Mouse (Mus musculus) myocyte (in vitro differentiated cells): ENCODE results near the gene Fiz1. TPM values are rescaled to one million over a fixed set of nuclear protein-coding genes. Genes with fewer than 3 reads are reported as not detected.

Experiments used
- H3K27me3 ChIP-seq: one replicate; pipeline ENCODE4 v1.6.1; 2011; ENCODE audit not compliant: control insufficient read depth, insufficient read depth, insufficient read length
- H3K36me3 ChIP-seq: one replicate; pipeline ENCODE4 v1.6.1; 2011; ENCODE audit not compliant: control insufficient read depth, insufficient read depth
- H3K4me2 ChIP-seq: one replicate; pipeline ENCODE4 v1.6.1; 2011; ENCODE audit warnings: low read depth, control low read depth
- H3K4me3 ChIP-seq: one replicate; pipeline ENCODE4 v1.5.1; 2011; ENCODE audit warnings: mild to moderate bottlenecking, control low read depth, moderate library complexity
- H3K79me2 ChIP-seq: one replicate; pipeline ENCODE4 v1.6.1; 2011; ENCODE audit not compliant: control insufficient read depth, insufficient read depth
- H3ac ChIP-seq: one replicate; pipeline ENCODE4 v1.6.1; 2011; ENCODE audit not compliant: control insufficient read depth, insufficient read length
- CEBPB ChIP-seq: IDR thresholded peaks from 2 replicates; pipeline ENCODE4 v1.6.1; 2011; ENCODE audit warnings: mild to moderate bottlenecking, moderate library complexity; ENCODE audit not compliant: poor library complexity, insufficient read depth, severe bottlenecking
- E2F4 ChIP-seq: IDR thresholded peaks from one replicate; pipeline ENCODE4 v1.6.1; 2011; ENCODE audit warnings: mild to moderate bottlenecking, control low read depth, moderate library complexity; ENCODE audit not compliant: insufficient read depth
- MAX ChIP-seq: IDR thresholded peaks from one replicate; pipeline ENCODE4 v1.6.1; 2011; ENCODE audit warnings: low read depth, mild to moderate bottlenecking, control low read depth
- MYOD1 ChIP-seq, 3 experiments: IDR thresholded peaks; one replicate each; pipeline ENCODE4 v1.6.1; 2011; ENCODE audit warnings: control low read depth in 2 of 3, low read depth in 2 of 3, mild to moderate bottlenecking in 2 of 3, moderate library complexity in 1 of 3; ENCODE audit not compliant: insufficient read length in 2 of 3, control insufficient read depth in 1 of 3
- MYOG ChIP-seq, 3 experiments: IDR thresholded peaks; one replicate each; pipeline ENCODE4 v1.6.1; 2011; ENCODE audit warnings: control low read depth in 2 of 3, low read depth in 2 of 3, mild to moderate bottlenecking in 2 of 3; ENCODE audit not compliant: insufficient read length in 2 of 3, control insufficient read depth in 1 of 3, insufficient read depth in 1 of 3
- POLR2A ChIP-seq: IDR thresholded peaks from one replicate; pipeline ENCODE4 v1.6.1; 2011; ENCODE audit warnings: low read depth, mild to moderate bottlenecking, control low read depth, moderate library complexity; ENCODE audit not compliant: insufficient read length
- POLR2AphosphoS2 ChIP-seq: IDR thresholded peaks from one replicate; pipeline ENCODE4 v1.6.1; 2011; ENCODE audit warnings: low read depth, control low read depth; ENCODE audit not compliant: insufficient read length
- REST ChIP-seq: IDR thresholded peaks from one replicate; pipeline ENCODE4 v1.6.1; 2011; ENCODE audit warnings: mild to moderate bottlenecking, control low read depth, moderate library complexity; ENCODE audit not compliant: insufficient read depth, insufficient read length
- SRF ChIP-seq: IDR thresholded peaks from one replicate; pipeline ENCODE4 v1.6.1; 2011; ENCODE audit warnings: low read depth; ENCODE audit not compliant: control insufficient read depth, insufficient read length
- TCF12 ChIP-seq: IDR thresholded peaks from one replicate; pipeline ENCODE4 v1.6.1; 2011; ENCODE audit warnings: mild to moderate bottlenecking, control low read depth; ENCODE audit not compliant: poor library complexity, insufficient read depth, severe bottlenecking
- TCF3 ChIP-seq: IDR thresholded peaks from one replicate; pipeline ENCODE4 v1.6.1; 2011; ENCODE audit warnings: low read depth, control low read depth; ENCODE audit not compliant: insufficient read length
- USF1 ChIP-seq: IDR thresholded peaks from one replicate; pipeline ENCODE4 v1.6.1; 2011; ENCODE audit warnings: low read depth, mild to moderate bottlenecking, control low read depth, moderate library complexity
- polyA plus RNA-seq: library from polyadenylated mRNA; unstranded; fragments of >200 nt; fragmentation: generic; extraction: Trizol; gene quantifications from one replicate; pipeline ENCODE4 v1.2.1, GENCODE M21; 2012; ENCODE audit warnings: missing spikeins

Gene Fiz1
- polyA plus RNA-seq, 1 experiment: 22.8 TPM

DNA sequence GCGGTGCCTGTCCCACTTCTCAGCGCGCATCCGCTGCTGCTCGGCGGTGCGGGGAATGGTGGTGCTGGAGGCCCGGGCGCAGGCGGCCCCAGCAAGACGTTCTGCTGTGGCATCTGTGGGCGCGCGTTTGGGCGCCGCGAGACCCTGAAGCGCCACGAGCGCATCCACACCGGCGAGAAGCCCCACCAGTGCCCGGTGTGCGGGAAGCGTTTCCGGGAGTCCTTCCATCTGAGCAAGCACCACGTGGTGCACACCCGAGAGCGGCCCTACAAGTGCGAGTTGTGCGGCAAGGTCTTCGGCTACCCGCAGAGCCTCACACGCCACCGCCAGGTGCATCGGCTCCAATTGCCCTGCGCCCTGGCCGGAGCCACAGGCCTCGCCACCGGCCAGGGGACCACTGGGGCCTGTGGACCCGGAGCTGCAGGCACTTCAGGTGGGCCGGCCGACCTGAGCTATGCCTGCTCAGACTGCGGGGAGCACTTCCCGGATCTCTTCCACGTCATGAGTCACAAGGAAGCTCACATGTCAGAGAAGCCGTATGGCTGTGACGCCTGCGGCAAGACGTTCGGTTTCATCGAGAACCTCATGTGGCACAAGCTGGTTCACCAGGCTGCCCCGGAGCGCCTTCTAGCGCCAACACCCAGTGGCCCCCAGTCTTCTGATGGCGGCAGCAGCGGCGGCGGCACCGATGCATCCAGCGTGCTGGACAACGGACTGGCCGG is 16.2 kb upstream of the Fiz1 start:
- H3K4me2 ChIP-seq: no peak overlapping the region
- no peaks in the 10 kb centered on the region for H3K27me3 ChIP-seq
- no peak overlapping the region for H3K4me3 ChIP-seq
- H3ac ChIP-seq: no peak overlapping the region
- peaks cover 26% of the 10 kb centered on the region for H3K36me3 ChIP-seq
- no peak for TF ChIP-seq CEBPB
- TF ChIP-seq MAX: no peak
- TF ChIP-seq E2F4: no peak
- TF ChIP-seq TCF12: no peak
- TF ChIP-seq MYOD1 (IDR thresholded peaks at IDR 0.05; ENCODE audit: control insufficient read depth in 1 of 3, insufficient read length in 2 of 3, low read depth in 2 of 3): no peak
- no peak for TF ChIP-seq SRF
- TF ChIP-seq TCF3: no peak
- no peak for TF ChIP-seq MYOG (IDR thresholded peaks at IDR 0.05; ENCODE audit: control insufficient read depth in 1 of 3, insufficient read depth in 1 of 3, insufficient read length in 2 of 3, low read depth in 2 of 3)
- TF ChIP-seq POLR2AphosphoS2: no peak
- TF ChIP-seq POLR2A: no peak
- TF ChIP-seq USF1: no peak
- no peak for TF ChIP-seq REST
- H3K79me2 ChIP-seq: peaks cover 7% of the 10 kb centered on the region

DNA sequence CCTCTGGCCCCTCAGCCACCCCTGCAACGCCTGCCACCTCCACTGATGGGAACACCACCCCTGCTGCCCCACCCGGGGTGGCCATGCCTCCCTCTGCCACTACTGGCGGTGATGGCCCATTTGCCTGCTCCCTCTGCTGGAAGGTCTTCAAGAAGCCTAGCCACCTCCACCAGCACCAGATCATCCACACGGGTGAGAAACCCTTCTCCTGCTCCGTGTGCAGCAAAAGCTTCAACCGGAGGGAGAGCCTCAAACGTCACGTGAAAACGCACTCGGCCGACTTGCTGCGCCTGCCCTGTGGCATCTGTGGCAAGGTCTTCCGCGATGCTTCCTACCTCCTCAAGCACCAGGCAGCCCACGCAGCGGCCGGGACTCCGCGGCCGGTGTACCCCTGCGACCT is 15.4 kb upstream of the Fiz1 start:
- peaks cover 7% of the 10 kb centered on the region for H3K79me2 ChIP-seq
- no peaks in the 10 kb centered on the region for H3K27me3 ChIP-seq
- no peak overlapping the region for H3K4me2 ChIP-seq
- no peak for TF ChIP-seq SRF
- TF ChIP-seq REST: no peak
- TF ChIP-seq MYOD1 (IDR thresholded peaks at IDR 0.05; ENCODE audit: control insufficient read depth in 1 of 3, insufficient read length in 2 of 3, low read depth in 2 of 3): no peak
- H3ac ChIP-seq: no peak overlapping the region
- peaks cover 27% of the 10 kb centered on the region for H3K36me3 ChIP-seq
- no peak overlapping the region for H3K4me3 ChIP-seq

DNA sequence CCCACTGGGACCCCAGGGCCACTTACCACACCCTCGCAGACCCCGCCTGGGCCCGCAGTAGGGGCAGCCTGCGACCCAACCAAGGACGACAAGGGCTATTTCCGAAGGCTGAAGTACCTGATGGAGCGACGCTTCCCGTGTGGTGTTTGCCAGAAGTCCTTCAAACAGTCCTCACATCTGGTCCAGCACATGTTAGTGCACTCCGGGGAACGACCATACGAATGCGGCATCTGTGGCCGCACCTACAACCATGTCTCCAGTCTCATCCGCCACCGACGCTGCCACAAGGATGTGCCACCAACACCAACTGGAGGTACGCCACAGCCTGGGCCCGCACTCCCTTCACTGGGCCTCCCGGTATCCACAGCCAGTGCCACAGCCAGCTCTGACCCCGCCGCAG is 15.0 kb upstream of the Fiz1 start:
- no peak overlapping the region for H3K4me2 ChIP-seq
- no peak overlapping the region for H3ac ChIP-seq
- H3K4me3 ChIP-seq: no peak overlapping the region
- no peaks in the 10 kb centered on the region for H3K27me3 ChIP-seq
- H3K79me2 ChIP-seq: peaks cover 8% of the 10 kb centered on the region
- no peak for TF ChIP-seq CEBPB
- peak; percentile 43 for TF ChIP-seq POLR2AphosphoS2
- peaks cover 28% of the 10 kb centered on the region for H3K36me3 ChIP-seq

DNA sequence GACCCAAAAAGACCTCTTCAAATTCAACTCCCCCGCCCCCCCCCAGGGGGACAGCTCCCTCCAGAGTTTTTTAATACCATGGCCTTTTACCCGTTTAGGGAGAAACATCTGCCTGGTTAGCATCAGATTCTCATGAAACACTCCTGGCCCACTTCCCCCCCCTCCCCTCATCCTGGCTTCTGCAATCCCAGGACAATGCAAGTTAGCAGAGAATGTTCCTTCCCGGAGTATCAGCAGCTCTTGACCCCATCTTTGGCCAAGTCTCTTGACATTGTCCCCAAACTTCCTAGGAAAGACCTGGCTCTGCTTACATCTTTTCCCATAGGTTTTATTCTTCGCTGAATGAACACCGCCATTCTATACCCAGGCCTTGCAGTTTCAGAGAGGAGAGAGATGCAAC is 6.7 kb upstream of the Fiz1 start:
- Histone ChIP-seq H3K4me3 (peak overlapping the region; percentile 69), H3K4me2 (peak overlapping the region; percentile 88), H3ac (peak overlapping the region; percentile 92), H3K79me2 (peaks cover 56% of the 10 kb centered on the region), H3K27me3 (no peaks in the 10 kb centered on the region), H3K36me3 (peaks cover 10% of the 10 kb centered on the region)
- TF ChIP-seq TCF12: no peak
- no peak for TF ChIP-seq MAX
- TF ChIP-seq E2F4: no peak
- TF ChIP-seq REST: no peak
- no peak for TF ChIP-seq POLR2AphosphoS2
- TF ChIP-seq MYOG (IDR thresholded peaks at IDR 0.05; ENCODE audit: control insufficient read depth in 1 of 3, insufficient read depth in 1 of 3, insufficient read length in 2 of 3, low read depth in 2 of 3): no peak
- no peak for TF ChIP-seq SRF
- TF ChIP-seq USF1: no peak

DNA sequence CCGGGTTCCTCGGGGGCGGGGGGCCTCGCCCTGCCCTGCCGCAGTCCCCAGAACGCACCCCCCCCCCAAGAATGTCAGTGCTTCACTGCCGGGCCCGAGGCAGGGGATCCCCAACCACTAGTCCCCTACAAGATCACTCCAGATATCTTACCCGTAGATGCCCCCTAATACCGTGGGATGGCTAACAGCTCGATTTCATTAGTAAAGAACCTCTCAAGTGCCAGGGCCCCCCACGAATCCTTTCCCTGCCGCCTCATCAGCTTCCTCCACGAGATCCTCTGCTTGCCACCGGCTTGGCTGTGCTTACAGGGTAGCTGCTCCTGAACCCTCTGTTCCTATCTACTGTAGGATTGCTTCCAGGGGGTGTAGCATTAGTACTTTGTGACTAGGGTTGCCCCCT is 6.2 kb upstream of the Fiz1 start:
- peak overlapping the region; percentile 92 for H3ac ChIP-seq

More for the DNA sequence above, 6.2 kb upstream of the Fiz1 start:
- H3K4me3 ChIP-seq: peak overlapping the region; percentile 69
- TF ChIP-seq MAX (no peak), MYOD1 (IDR thresholded peaks at IDR 0.05; ENCODE audit: control insufficient read depth in 1 of 3, insufficient read length in 2 of 3, low read depth in 2 of 3) (no peak), SRF (no peak), CEBPB (no peak), TCF12 (no peak), POLR2AphosphoS2 (no peak), E2F4 (no peak), POLR2A (no peak), USF1 (no peak), REST (no peak), TCF3 (no peak), MYOG (IDR thresholded peaks at IDR 0.05; ENCODE audit: control insufficient read depth in 1 of 3, insufficient read depth in 1 of 3, insufficient read length in 2 of 3, low read depth in 2 of 3) (no peak)
- peak overlapping the region; percentile 88 for H3K4me2 ChIP-seq
- peaks cover 52% of the 10 kb centered on the region for H3K79me2 ChIP-seq
- H3K27me3 ChIP-seq: no peaks in the 10 kb centered on the region
- peaks cover 10% of the 10 kb centered on the region for H3K36me3 ChIP-seq
